Mouse (Mus musculus) liver, embryonic 14.5 days (tissue): ENCODE results near the gene Pcnx2. TPM values are rescaled to one million over a fixed set of nuclear protein-coding genes. Genes with fewer than 3 reads are reported as not detected.

Source experiments
- ATAC-seq: fragments of 200-750 bp; cut with Nextera tagmentation; 2 replicates; pipeline ENCODE4 v1.8.0; 2017; ENCODE audit warnings: moderate number of reproducible peaks, mild to moderate bottlenecking, moderate library complexity; ENCODE audit not compliant: insufficient read depth
- DNase-seq, 3 experiments: peaks; one replicate each; pipeline ENCODE4 v3.0.0-alpha.2; 2012 to 2013; ENCODE audit warnings: low read depth in 3 of 3, low spot score in 3 of 3
- H3K27ac ChIP-seq: fragments of 300-500 bp; sonication (generic); 2 replicates; pipeline ENCODE4 v1.5.1; 2014; ENCODE audit warnings: moderate library complexity, mild to moderate bottlenecking, control low read depth, inconsistent platforms
- H3K27me3 ChIP-seq: fragments of 300-500 bp; sonication (generic); 2 replicates; pipeline ENCODE4 v1.6.1; 2014; ENCODE audit warnings: mild to moderate bottlenecking, low read length, moderate library complexity; ENCODE audit not compliant: control insufficient read depth, insufficient read depth
- H3K36me3 ChIP-seq: fragments of 300-500 bp; sonication (generic); replicated peaks from 2 replicates; pipeline ENCODE4 v1.6.1; 2014; ENCODE audit warnings: low read depth; ENCODE audit not compliant: control insufficient read depth, insufficient read depth
- H3K4me1 ChIP-seq, 2 experiments: fragments of 200-500 bp in 1 of 2; fragments of 300-500 bp in 1 of 2; sonication (generic) in 1 of 2; replicated peaks; 2 replicates each; pipeline ENCODE4 v1.6.1; 2012 to 2014; ENCODE audit warnings: antibody characterized with exemption in 1 of 2, inconsistent platforms in 1 of 2, low read length in 1 of 2; ENCODE audit not compliant: control insufficient read depth in 2 of 2, insufficient read depth in 2 of 2
- H3K4me2 ChIP-seq: fragments of 300-500 bp; sonication (generic); 2 replicates; pipeline ENCODE4 v1.6.1; 2014; ENCODE audit warnings: low read depth, mild to moderate bottlenecking, control low read depth, moderate library complexity
- H3K4me3 ChIP-seq, 2 experiments: fragments of 200-500 bp in 1 of 2; fragments of 300-500 bp in 1 of 2; sonication (generic) in 1 of 2; 2 replicates each; pipeline ENCODE4 v1.5.1; 2012 to 2014; ENCODE audit warnings: low read depth in 2 of 2, low read length in 2 of 2, mild to moderate bottlenecking in 2 of 2, control low read depth in 1 of 2, inconsistent platforms in 1 of 2, moderate library complexity in 1 of 2; ENCODE audit not compliant: insufficient read depth in 1 of 2
- H3K9ac ChIP-seq: fragments of 300-500 bp; sonication (generic); replicated peaks from 2 replicates; pipeline ENCODE4 v1.6.1; 2014; ENCODE audit warnings: mild to moderate bottlenecking, control low read depth, moderate library complexity
- H3K9me3 ChIP-seq: fragments of 300-500 bp; sonication (generic); 2 replicates; pipeline ENCODE4 v1.6.1; 2016; ENCODE audit warnings: low read length, mixed read lengths; ENCODE audit not compliant: control insufficient read depth
- CTCF ChIP-seq: IDR thresholded peaks from 2 replicates; pipeline ENCODE4 v1.5.1; 2016; ENCODE audit warnings: antibody characterized with exemption, low read depth, control low read depth
- EP300 ChIP-seq: IDR thresholded peaks from 2 replicates; pipeline ENCODE4 v1.6.1; 2016; ENCODE audit warnings: antibody characterized with exemption, low read depth
- WGBS: fragments of 180-500 bp; shearing (Covaris S2); extraction: QIAGEN DNeasy Blood & Tissue Kit; methylation state at CpG from one replicate; pipeline ENCODE4 v1.1.7; 2014; ENCODE audit not compliant: insufficient replicate concordance; 5-methylcytosine and 5-hydroxymethylcytosine counted together
- polyA plus RNA-seq, 2 experiments: library from polyadenylated mRNA; depleted of rRNA in 1 of 2; stranded (reverse) in 1 of 2; unstranded in 1 of 2; fragments of >200 nt; fragmentation: Nextera tagmentation in 1 of 2; extraction: Ambion mirVana in 1 of 2; gene quantifications; 2 replicates each; pipeline versions ENCODE4 v1.2.1 to v1.2.3; 2012 to 2014

The Pcnx2 gene
- 0.17 and 0.19 TPM in 2 replicates for polyA plus RNA-seq (2012; rRNA removed)
- polyA plus RNA-seq (2014; fragmentation: Nextera tagmentation; extraction: Ambion mirVana) = 0.05 TPM in 1 of 2 replicates, not detected in the other

DNA sequence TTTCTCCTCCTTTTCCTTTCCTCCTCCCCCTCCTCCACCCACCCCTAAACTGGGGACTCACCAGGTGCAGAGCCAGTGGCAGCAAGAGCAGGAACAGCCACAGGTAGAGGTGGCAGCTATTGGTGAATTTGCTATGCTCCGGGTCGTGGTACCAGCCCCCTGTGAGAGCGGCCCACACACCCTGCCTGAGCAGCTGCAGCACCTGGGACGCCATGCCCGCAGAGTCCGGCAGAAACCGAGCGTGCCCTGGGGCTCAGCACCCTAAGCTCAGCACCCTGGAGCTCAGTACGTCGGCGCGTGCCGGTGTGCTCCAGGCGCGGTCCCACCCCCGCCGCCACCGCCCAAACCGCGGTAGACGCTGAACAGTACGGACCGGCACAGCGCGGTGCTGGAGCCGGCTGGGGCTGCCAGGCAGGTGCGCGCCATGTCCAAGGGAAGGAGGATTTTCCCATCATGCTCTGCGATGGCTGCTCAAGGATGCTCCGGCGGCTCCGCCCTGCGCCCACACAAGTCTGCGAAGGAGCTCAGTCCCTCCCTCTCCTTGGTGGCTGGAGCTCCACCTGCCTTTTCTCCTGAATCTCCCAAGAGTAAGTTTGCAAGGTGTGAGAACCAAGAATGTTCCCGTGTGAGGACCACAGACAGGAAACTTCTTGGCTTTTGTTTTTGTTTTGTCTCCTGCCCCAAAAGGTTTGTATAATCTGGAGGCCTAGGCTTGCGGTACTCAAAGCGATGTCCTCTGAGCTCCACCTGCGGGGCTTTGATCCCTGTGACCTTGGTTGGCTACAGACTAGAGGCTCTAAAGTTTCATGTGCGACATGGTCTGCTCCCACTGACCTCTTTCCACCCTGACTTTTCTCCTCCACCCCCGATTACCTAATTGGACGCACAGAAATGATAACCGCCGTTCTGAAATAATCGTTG is at the start of gene Pcnx2:
TSS of gene Pcnx2 (minus strand) at position 450 of the 921 bp plus-strand sequence.
- ATAC-seq = 0 out of 2 replicates have a peak, but pooled peaks have one; percentile 26
- no peak within 1 kb of the TSS for H3K9ac ChIP-seq
- no peaks in the 10 kb centered on the region for H3K36me3 ChIP-seq
- no peak within 1 kb of the TSS for H3K4me2 ChIP-seq
- H3K4me3 ChIP-seq = no peak within 1 kb of the TSS
- no peak within 1 kb of the TSS for H3K27ac ChIP-seq
- no peaks in the 10 kb centered on the region for H3K9me3 ChIP-seq
- no peak for TF ChIP-seq EP300
- TF ChIP-seq CTCF = no peak
- H3K27me3 ChIP-seq = peaks cover 18% of the 10 kb centered on the region
- DNase-seq = no peak
- WGBS = 6% methylated on average over 44 of the region's 44 CpGs
- no peaks in the 10 kb centered on the region for H3K4me1 ChIP-seq

DNA sequence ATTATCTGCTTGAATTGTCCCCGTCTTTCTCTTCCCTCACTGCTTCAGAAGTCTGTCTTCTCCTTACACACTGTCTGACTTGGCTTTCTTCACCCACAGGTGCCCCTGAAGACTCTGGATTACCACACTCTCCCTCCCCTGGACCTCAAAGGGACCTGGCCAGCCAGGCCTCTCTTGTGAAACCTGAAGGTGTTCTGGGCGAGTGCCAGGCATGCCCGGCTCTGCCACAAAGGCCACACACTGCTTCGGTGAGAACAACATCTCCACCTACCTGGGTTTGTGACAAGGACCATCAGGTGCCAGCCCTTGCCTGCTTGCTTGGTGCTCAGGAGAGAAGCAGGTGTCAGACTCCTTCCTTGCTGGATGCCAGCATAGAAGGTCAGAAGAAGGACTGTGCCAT is 46.4 kb upstream of the Pcnx2 start:
- Histone ChIP-seq H3K4me2 (no peak overlapping the region), H3K9ac (no peak overlapping the region), H3K9me3 (no peaks in the 10 kb centered on the region), H3K4me1 (no peaks in the 10 kb centered on the region; a peak in 1 of 4 replicates), H3K27ac (no peak overlapping the region), H3K27me3 (no peaks in the 10 kb centered on the region), H3K36me3 (no peaks in the 10 kb centered on the region), H3K4me3 (no peak overlapping the region)
- ATAC-seq (no peak), DNase-seq (no peak)
- WGBS = 72% methylated on average over 4 of the region's 4 CpGs
- no peak for TF ChIP-seq EP300
- no peak for TF ChIP-seq CTCF

DNA sequence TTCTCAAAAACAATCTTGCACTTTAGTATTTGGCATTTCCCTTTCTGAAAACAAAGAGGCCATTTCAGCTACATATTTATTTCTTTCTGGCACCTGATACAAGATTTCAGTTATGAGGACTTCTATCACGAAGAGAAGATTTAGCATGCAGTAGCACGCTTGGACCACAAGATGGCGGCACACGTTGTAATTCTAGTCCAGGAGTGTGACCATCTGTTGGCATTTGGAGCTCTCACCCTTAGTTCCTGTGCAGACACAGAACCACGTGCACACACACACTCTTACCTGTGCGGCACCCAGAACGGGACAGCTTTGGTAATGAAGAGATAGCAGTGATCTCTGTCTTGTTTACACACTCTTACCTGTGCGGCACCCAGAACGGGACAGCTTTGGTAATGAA is 37.5 kb upstream of the Pcnx2 start:
- Histone ChIP-seq H3K4me2 (no peak overlapping the region), H3K4me3 (no peak overlapping the region), H3K9ac (no peak overlapping the region), H3K27me3 (no peaks in the 10 kb centered on the region), H3K9me3 (no peaks in the 10 kb centered on the region), H3K4me1 (no peaks in the 10 kb centered on the region), H3K27ac (no peak overlapping the region), H3K36me3 (no peaks in the 10 kb centered on the region)
- ATAC-seq (no peak), DNase-seq (peak in 1 of 3 experiments; percentile 16)
- TF ChIP-seq EP300 (no peak), CTCF (peak; percentile 77)
- WGBS = 39% methylated on average over 9 of the region's 9 CpGs

DNA sequence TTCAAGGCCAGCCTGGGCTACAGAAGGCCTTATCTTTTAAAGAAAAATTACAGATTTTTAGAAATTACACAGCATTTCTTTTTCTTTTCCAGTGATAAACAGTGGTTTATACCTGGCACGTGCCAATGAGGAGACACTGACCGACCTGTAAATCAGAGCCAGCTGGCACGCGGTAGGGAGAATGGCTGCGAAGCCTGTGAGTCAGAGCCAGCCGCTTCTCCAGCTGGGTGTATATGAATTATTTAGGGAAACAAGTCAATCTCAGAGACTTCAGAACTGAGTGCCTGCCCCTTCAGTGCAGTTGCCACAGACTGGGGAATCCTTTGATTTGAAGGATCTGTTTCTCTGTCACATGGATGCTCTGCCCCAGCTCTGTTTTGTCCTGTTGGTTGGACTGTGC is 33.7 kb upstream of the Pcnx2 start:
- WGBS = 76% methylated on average over 6 of the region's 6 CpGs
- H3K4me3 ChIP-seq = no peak overlapping the region

More for the DNA sequence above, 33.7 kb upstream of the Pcnx2 start:
- H3K27me3 ChIP-seq = no peaks in the 10 kb centered on the region
- H3K4me1 ChIP-seq = no peaks in the 10 kb centered on the region
- ATAC-seq (no peak), DNase-seq (no peak)
- no peak overlapping the region for H3K27ac ChIP-seq
- no peak overlapping the region for H3K9ac ChIP-seq
- no peaks in the 10 kb centered on the region for H3K36me3 ChIP-seq
- no peak for TF ChIP-seq EP300
- TF ChIP-seq CTCF = no peak
- H3K9me3 ChIP-seq = no peaks in the 10 kb centered on the region
- no peak overlapping the region for H3K4me2 ChIP-seq
